Mouse (Mus musculus): Measurements from ENCODE around the gene Plcb4. TPM values are rescaled to one million over a fixed set of nuclear protein-coding genes. Genes with fewer than 3 reads are reported as not detected.
"Not testable (repeated sequence)": the region's sequence is repeated elsewhere in the genome, so short reads cannot be mapped to it uniquely, and the experiment has no call there.

Gene Plcb4
- total RNA-seq, 1 experiment: 24.0 TPM

DNA sequence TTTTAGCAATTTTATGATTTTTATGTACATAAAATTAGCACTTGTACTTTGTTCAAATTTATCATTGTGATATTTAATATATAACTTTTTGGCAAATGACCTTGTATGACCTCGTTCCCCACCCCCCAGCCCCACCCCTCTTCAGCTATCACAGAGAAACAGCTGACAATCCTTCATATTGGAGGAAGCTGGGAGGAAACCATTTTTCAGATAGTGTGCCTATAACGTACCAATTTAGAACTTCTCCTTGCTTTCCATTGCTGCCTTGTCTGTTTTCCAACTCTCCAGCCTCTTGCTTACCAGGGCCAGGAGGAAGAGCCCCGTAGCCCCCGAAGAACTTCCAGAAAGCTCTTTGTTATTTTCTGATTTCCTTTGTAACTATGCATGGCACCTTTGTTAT lies 73.8 kb downstream of the Plcb4 start:
- Histone ChIP-seq H3K36me3 (ENCODE audit: control insufficient read depth, insufficient read depth, low read length, poor library complexity, severe bottlenecking) (no peaks in the 10 kb centered on the region), H3K4me3 (ENCODE audit: insufficient read depth in 1 of 2, low read depth in 1 of 2, low read length in 2 of 2, poor library complexity in 1 of 2, severe bottlenecking in 1 of 2) (no peak overlapping the region), H3K4me1 (ENCODE audit: control insufficient read depth in 2 of 2, insufficient read depth in 2 of 2, low read length in 2 of 2, poor library complexity in 1 of 2) (peaks cover 0 to 10% of the 10 kb centered on the region in 2 experiments; a peak in 3 of 4 replicates), H3K9me3 (ENCODE audit: control insufficient read depth, insufficient read depth, low read depth, low read length) (no peaks in the 10 kb centered on the region), H3K27ac (ENCODE audit: insufficient read depth, low read depth, low read length, poor library complexity, severe bottlenecking) (no peak overlapping the region), H3K9ac (ENCODE audit: insufficient read depth, low read depth, low read length, poor library complexity, severe bottlenecking) (no peak overlapping the region)
- in situ Hi-C loops (cut with MboI; ENCODE audit: low sequenced_read_pairs in 2 of 2, unreplicated experiment in 2 of 2): no loop called here
- TF ChIP-seq MAFK (IDR thresholded peaks at IDR 0.05; ENCODE audit: insufficient read depth, low read depth, low read length): no peak
- TF ChIP-seq CHD2 (IDR thresholded peaks at IDR 0.05; ENCODE audit: low read depth, low read length): no peak
- TF ChIP-seq ZC3H11A (IDR thresholded peaks at IDR 0.05; ENCODE audit: borderline replicate concordance, low read depth, low read length): no peak
- TF ChIP-seq HCFC1 (IDR thresholded peaks at IDR 0.05; ENCODE audit: borderline replicate concordance, insufficient read depth, low read length): no peak
- no peak for TF ChIP-seq ZNF384 (IDR thresholded peaks at IDR 0.05; ENCODE audit: low read depth, low read length)
- DNase-seq (ENCODE audit: low read depth, low spot score): no peak

GRCm38 (mm10) chr2:135733926-135734510 lies 75.2 kb downstream of the Plcb4 start:
- DNase-seq (ENCODE audit: low read depth, low spot score): no peak
- no peaks in the 10 kb centered on the region for H3K9me3 ChIP-seq (ENCODE audit: control insufficient read depth, insufficient read depth, low read depth, low read length)
- no peak overlapping the region for H3K4me3 ChIP-seq (ENCODE audit: insufficient read depth in 1 of 2, low read depth in 1 of 2, low read length in 2 of 2, poor library complexity in 1 of 2, severe bottlenecking in 1 of 2)
- H3K27ac ChIP-seq (ENCODE audit: insufficient read depth, low read depth, low read length, poor library complexity, severe bottlenecking): no peak overlapping the region
- in situ Hi-C loops (cut with MboI; ENCODE audit: low sequenced_read_pairs in 2 of 2, unreplicated experiment in 2 of 2): no loop called here
- H3K9ac ChIP-seq (ENCODE audit: insufficient read depth, low read depth, low read length, poor library complexity, severe bottlenecking): no peak overlapping the region
- H3K36me3 ChIP-seq (ENCODE audit: control insufficient read depth, insufficient read depth, low read length, poor library complexity, severe bottlenecking): no peaks in the 10 kb centered on the region
- H3K4me1 ChIP-seq (ENCODE audit: control insufficient read depth in 2 of 2, insufficient read depth in 2 of 2, low read length in 2 of 2, poor library complexity in 1 of 2): peaks cover 0 to 10% of the 10 kb centered on the region in 2 experiments; a peak in 3 of 4 replicates
- TF ChIP-seq MAFK (IDR thresholded peaks at IDR 0.05; ENCODE audit: insufficient read depth, low read depth, low read length): no peak
- TF ChIP-seq HCFC1 (IDR thresholded peaks at IDR 0.05; ENCODE audit: borderline replicate concordance, insufficient read depth, low read length): no peak
- TF ChIP-seq CHD2 (IDR thresholded peaks at IDR 0.05; ENCODE audit: low read depth, low read length): no peak
- TF ChIP-seq ZNF384 (IDR thresholded peaks at IDR 0.05; ENCODE audit: low read depth, low read length): no peak
- TF ChIP-seq ZC3H11A (IDR thresholded peaks at IDR 0.05; ENCODE audit: borderline replicate concordance, low read depth, low read length): no peak

GRCm38 (mm10) chr2:135737506-135737905 lies 78.7 kb downstream of the Plcb4 start:
- peaks cover 0 to 4% of the 10 kb centered on the region in 2 experiments; a peak in 2 of 4 replicates for H3K4me1 ChIP-seq (ENCODE audit: control insufficient read depth in 2 of 2, insufficient read depth in 2 of 2, low read length in 2 of 2, poor library complexity in 1 of 2)
- H3K27ac ChIP-seq (ENCODE audit: insufficient read depth, low read depth, low read length, poor library complexity, severe bottlenecking): no peak overlapping the region
- H3K36me3 ChIP-seq (ENCODE audit: control insufficient read depth, insufficient read depth, low read length, poor library complexity, severe bottlenecking): no peaks in the 10 kb centered on the region
- no peak for DNase-seq (ENCODE audit: low read depth, low spot score)
- TF ChIP-seq CHD2 (IDR thresholded peaks at IDR 0.05; ENCODE audit: low read depth, low read length) (no peak), HCFC1 (IDR thresholded peaks at IDR 0.05; ENCODE audit: borderline replicate concordance, insufficient read depth, low read length) (no peak), MAFK (IDR thresholded peaks at IDR 0.05; ENCODE audit: insufficient read depth, low read depth, low read length) (no peak), ZC3H11A (IDR thresholded peaks at IDR 0.05; ENCODE audit: borderline replicate concordance, low read depth, low read length) (no peak)
- H3K9me3 ChIP-seq (ENCODE audit: control insufficient read depth, insufficient read depth, low read depth, low read length): no peaks in the 10 kb centered on the region
- in situ Hi-C loops (cut with MboI; ENCODE audit: low sequenced_read_pairs in 2 of 2, unreplicated experiment in 2 of 2): no loop called here
- H3K4me3 ChIP-seq (ENCODE audit: insufficient read depth in 1 of 2, low read depth in 1 of 2, low read length in 2 of 2, poor library complexity in 1 of 2, severe bottlenecking in 1 of 2): no peak overlapping the region
- no peak overlapping the region for H3K9ac ChIP-seq (ENCODE audit: insufficient read depth, low read depth, low read length, poor library complexity, severe bottlenecking)

GRCm38 (mm10) chr2:135738022-135738780 lies 79.4 kb downstream of the Plcb4 start:
- in situ Hi-C loops (cut with MboI; ENCODE audit: low sequenced_read_pairs in 2 of 2, unreplicated experiment in 2 of 2): not testable (repeated sequence)

More at GRCm38 (mm10) chr2:135738022-135738780, 79.4 kb downstream of the Plcb4 start:
- not testable (repeated sequence) for H3K9me3 ChIP-seq (ENCODE audit: control insufficient read depth, insufficient read depth, low read depth, low read length); H3K9ac ChIP-seq (ENCODE audit: insufficient read depth, low read depth, low read length, poor library complexity, severe bottlenecking); DNase-seq (ENCODE audit: low read depth, low spot score); H3K27ac ChIP-seq (ENCODE audit: insufficient read depth, low read depth, low read length, poor library complexity, severe bottlenecking); H3K36me3 ChIP-seq (ENCODE audit: control insufficient read depth, insufficient read depth, low read length, poor library complexity, severe bottlenecking); H3K4me3 ChIP-seq (ENCODE audit: insufficient read depth in 1 of 2, low read depth in 1 of 2, low read length in 2 of 2, poor library complexity in 1 of 2, severe bottlenecking in 1 of 2); H3K4me1 ChIP-seq (ENCODE audit: control insufficient read depth in 2 of 2, insufficient read depth in 2 of 2, low read length in 2 of 2, poor library complexity in 1 of 2)
